Mouse (Mus musculus) c-Kit-negative CD71-positive TER-119-positive erythroid progenitor cells, embryonic 14.5 days (primary cell): ENCODE results near the gene Ccdc88c.
A peak's percentile ranks its signal among the peaks of the same experiment; 100 is the strongest.

ENCODE experiments used
- DNase-seq: peaks from one replicate; pipeline ENCODE4 v3.0.0-alpha.2; 2013; ENCODE audit warnings: low read depth, low spot score

The Ccdc88c gene

GRCm38 (mm10) chr12:100967383-100967782, 61.5 kb downstream of the Ccdc88c start:
- no peak for DNase-seq

- DNase-seq = no peak
These were observed 62.6 kb downstream of the Ccdc88c start for GRCm38 (mm10) chr12:100966253-100966652.

DNA sequence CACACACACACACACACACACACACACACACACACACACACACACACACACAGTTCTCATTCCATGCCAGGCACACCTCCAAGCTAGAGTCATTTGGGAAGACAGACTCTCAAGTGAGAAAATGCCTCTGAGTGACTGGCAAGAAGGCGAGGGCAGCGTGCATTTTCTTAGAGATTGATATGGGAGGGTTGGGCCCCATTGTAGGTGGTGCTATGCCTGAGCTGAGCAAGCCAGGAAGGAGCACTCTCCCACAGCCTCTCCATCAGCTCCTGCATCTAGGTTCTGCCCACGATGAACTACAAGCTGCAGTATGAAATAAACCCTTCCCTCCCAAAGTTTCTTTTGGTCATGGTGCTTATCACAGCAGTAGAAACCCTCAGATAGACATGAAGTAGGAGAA, 63.6 kb downstream of the Ccdc88c start:
- DNase-seq = no peak

- peak; percentile 74 for DNase-seq
These were observed 69.9 kb downstream of the Ccdc88c start for GRCm38 (mm10) chr12:100958621-100959592.

GRCm38 (mm10) chr12:100958006-100958405, 70.8 kb downstream of the Ccdc88c start:
- peak; percentile 82 for DNase-seq

- DNase-seq = no peak
These were observed 71.6 kb downstream of the Ccdc88c start for GRCm38 (mm10) chr12:100957257-100957656.

- peak; percentile 41 for DNase-seq
These were observed 72.0 kb downstream of the Ccdc88c start for GRCm38 (mm10) chr12:100956825-100957224.

DNA sequence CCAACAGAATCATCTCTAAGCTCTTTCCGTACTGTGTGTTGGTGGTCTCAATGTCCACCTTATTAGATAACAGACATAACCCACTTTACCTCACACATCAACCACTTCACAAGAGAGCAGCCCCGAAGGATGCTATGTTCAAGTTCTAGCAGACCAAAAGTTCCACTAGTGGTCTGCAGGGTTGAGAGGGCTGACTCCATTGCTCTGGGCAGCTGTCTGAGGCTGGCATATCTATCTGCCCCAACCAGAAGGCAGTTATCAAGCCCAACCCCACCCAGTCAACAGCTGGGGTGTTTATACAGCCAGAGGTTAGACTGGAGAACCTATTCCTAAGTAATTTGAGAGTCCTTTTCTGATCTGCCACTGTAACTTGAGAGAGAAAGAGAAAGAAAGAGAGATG, 72.8 kb downstream of the Ccdc88c start:
- DNase-seq = peak; percentile 86

GRCm38 (mm10) chr12:100953926-100954325, 74.9 kb downstream of the Ccdc88c start:
- DNase-seq = peak; percentile 53

DNA sequence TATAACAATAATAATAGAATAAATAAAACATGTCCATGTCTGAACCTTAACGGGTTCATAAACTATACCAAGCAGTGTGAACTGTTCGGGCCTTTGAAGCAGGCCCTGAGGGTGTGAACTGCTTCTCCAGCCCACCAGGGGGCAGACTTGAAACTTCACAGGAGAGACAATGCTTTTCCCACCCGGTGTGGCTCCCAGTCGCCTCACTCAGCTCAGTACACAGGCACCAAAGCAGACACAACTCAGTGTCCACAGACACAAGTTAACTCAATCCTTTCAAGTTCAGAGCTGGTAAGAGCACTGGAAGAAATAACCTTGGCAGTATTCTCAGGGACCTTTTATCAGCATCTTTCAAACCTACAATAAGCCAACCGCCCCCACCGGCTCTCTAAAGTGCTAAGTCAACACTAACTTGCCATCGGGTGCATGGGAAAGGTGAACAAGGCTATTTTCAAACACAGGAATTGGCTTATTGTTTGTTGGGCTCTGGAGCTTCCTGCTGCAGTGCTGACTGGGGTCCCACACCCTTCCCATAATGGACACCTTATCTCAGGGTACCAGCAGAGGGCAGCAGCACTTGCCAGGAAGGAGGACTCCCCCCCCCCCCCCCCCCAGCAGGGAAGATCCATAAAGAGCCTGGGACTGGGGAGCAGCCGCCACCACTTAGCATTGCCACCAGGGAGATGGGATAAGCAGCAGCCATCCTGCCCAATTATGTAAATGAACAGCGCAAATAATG, 76.5 kb downstream of the Ccdc88c start:
- DNase-seq = peak; percentile 65

- no peak for DNase-seq
These were observed 79.7 kb downstream of the Ccdc88c start for GRCm38 (mm10) chr12:100949146-100949545.

- no peak for DNase-seq
These were observed 80.8 kb downstream of the Ccdc88c start for GRCm38 (mm10) chr12:100948021-100948420.

GRCm38 (mm10) chr12:100945948-100946347, 82.9 kb downstream of the Ccdc88c start:
- DNase-seq = no peak

DNA sequence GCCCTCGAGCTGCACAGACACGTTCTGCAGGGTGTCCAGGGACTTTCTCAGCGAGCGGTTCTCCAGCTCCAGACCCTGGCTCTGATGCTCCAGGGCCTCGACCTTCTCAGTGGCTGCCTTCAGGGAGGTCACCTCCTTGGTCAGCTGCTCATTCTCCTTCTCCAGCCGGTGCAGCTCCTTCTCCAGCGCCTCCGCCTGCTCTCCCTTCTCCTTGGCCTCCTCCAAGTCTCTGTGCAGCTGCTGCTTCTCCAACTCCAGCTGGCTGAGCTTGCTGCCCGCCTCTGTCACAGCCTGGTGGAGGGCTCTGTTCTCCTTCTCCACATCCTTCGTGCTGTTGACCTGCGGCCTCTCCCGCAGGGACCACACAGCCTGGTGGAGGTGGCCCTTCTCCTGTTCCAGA, 83.4 kb downstream of the Ccdc88c start:
- DNase-seq = no peak

- no peak for DNase-seq
These were observed 83.9 kb downstream of the Ccdc88c start for GRCm38 (mm10) chr12:100944921-100945336.

GRCm38 (mm10) chr12:100943146-100943545, 85.7 kb downstream of the Ccdc88c start:
- DNase-seq = no peak

DNA sequence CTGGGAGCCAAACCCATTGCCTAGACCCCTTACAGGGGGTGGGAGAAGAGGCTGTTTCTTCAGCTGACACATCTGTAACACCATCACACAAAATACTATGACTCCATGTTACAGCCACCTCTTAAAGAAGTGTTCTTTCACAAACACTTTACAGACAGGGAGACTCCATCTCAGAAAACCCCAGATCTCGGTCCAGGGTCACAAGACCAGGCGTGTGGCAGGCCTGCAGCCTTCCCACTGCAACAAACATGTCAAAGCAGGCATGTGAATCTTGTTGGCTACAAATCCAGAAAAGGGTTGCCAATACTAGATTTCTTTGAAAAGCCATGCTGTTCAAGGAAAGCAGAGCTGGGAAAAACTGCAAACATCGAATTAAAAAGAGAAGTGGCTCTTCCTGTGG, 87.5 kb downstream of the Ccdc88c start:
- no peak for DNase-seq

GRCm38 (mm10) chr12:100937441-100938360, 91.2 kb downstream of the Ccdc88c start:
- no peak for DNase-seq

- no peak for DNase-seq
These were observed 92.1 kb downstream of the Ccdc88c start for GRCm38 (mm10) chr12:100936737-100937136.

DNA sequence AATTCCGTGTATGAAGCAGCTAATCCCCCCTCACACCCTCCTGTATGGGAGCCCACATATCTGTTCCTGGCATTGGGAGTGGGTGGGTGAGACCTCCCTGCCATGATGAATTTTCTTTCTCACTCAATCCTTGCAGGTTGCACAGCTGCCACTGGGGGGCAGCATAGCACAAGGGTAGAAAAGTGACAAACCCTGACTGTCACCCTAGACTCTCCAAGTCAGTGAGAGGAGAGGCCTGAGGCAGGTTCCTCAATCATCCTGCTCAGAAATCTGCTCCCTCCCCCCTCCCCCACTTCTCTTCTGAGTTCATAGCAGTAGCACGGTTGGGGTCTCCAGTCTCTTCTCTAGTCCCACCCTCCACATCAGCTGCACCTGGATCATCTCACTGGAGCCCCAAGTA, 92.7 kb downstream of the Ccdc88c start:
- peak; percentile 66 for DNase-seq

GRCm38 (mm10) chr12:100934796-100935195, 94.1 kb downstream of the Ccdc88c start:
- DNase-seq = no peak
